ENCODE assay signal across 8 mouse cellular contexts in genomic region chr13:23506351-23506750, GRCm38 (mm10). TPM values are rescaled to one million over a fixed set of nuclear protein-coding genes. Genes with fewer than 3 reads are reported as not detected.
DNase-seq lines count a peak whose midpoint lies in the region; ATAC-seq lines count a peak whose summit lies in the region.
"Had no signal": no experiment of that assay in that cellular context is flagged by ENCODE, and none has a peak within 500 bp of the region (broad histone marks: within the 10 kb centered on the region; RNA-seq: fewer than 3 reads in every experiment).

No protein-coding gene starts in this region.

- peak overlapping the region; percentile 35 for H3K4me2 ChIP-seq in hindbrain, embryonic 16.5 days (ENCODE audit: low read length)
- H3K4me2 ChIP-seq in stomach, embryonic 15.5 days, result peak overlapping the region; percentile 48

- no peak overlapping the region for H3K4me3 ChIP-seq in hindbrain, embryonic 16.5 days (ENCODE audit: low read length)
- H3K4me3 ChIP-seq in stomach, embryonic 15.5 days (replicated peaks), result 0 out of 2 replicates have a peak overlapping the region, but pooled peaks have one; percentile 23

- peak; percentile 69 for DNase-seq in 3134 (ENCODE audit: extremely low read depth, insufficient read length, low spot score)
- peak; percentile 84 for DNase-seq in 3T3-L1 (ENCODE audit: low read depth, low spot score)
- DNase-seq in embryo, embryonic 10.5 days (ENCODE audit: low spot score), result peak; percentile 89
- DNase-seq in lung, postnatal 4 days, result peak; percentile 37 to 67
- no peak for DNase-seq in layer of hippocampus, postnatal 36 days

- peaks cover 3% of the 10 kb centered on the region for H3K4me1 ChIP-seq in hindbrain, embryonic 16.5 days (ENCODE audit: control insufficient read depth, insufficient read depth, low read depth, low read length)
- peaks cover 7% of the 10 kb centered on the region for H3K4me1 ChIP-seq in stomach, embryonic 15.5 days

- no peak overlapping the region for H3K9ac ChIP-seq in hindbrain, embryonic 16.5 days (ENCODE audit: low read depth, low read length)
- H3K9ac ChIP-seq in stomach, embryonic 15.5 days, result no peak overlapping the region

- H3K36me3 ChIP-seq in hindbrain, embryonic 16.5 days (ENCODE audit: control insufficient read depth, insufficient read depth, low read length), result no peaks in the 10 kb centered on the region
- no peaks in the 10 kb centered on the region for H3K36me3 ChIP-seq in stomach, embryonic 15.5 days

- H3K9me3 ChIP-seq in hindbrain, embryonic 16.5 days (ENCODE audit: control insufficient read depth, low read length), result no peaks in the 10 kb centered on the region
- no peaks in the 10 kb centered on the region for H3K9me3 ChIP-seq in stomach, embryonic 15.5 days

- H3K27ac ChIP-seq in hindbrain, embryonic 16.5 days (ENCODE audit: low read depth, low read length), result no peak overlapping the region
- H3K27ac ChIP-seq in stomach, embryonic 15.5 days, result no peak overlapping the region

- WGBS in hindbrain, embryonic 16.5 days, result 6% methylated on average over 13 of the region's 13 CpGs
- WGBS in stomach, embryonic 15.5 days, result 19% methylated on average over 13 of the region's 13 CpGs

- no peaks in the 10 kb centered on the region for H3K27me3 ChIP-seq in hindbrain, embryonic 16.5 days (replicated peaks; ENCODE audit: control insufficient read depth, insufficient read depth, low read length)
- H3K27me3 ChIP-seq in stomach, embryonic 15.5 days (replicated peaks), result no peaks in the 10 kb centered on the region

- ATAC-seq in hindbrain, embryonic 16.5 days, result no peak
- 0 out of 2 replicates have a peak, but pooled peaks have one; percentile 44 for ATAC-seq in stomach, embryonic 15.5 days (ENCODE audit: insufficient read depth, low FRiP score, low read depth)

RNA-seq across cellular contexts. Expression of gene Btn2a2, which starts 17.7 kb away (rescaled TPM):
- polyA plus RNA-seq in hindbrain, embryonic 16.5 days (2015; fragmentation: Nextera tagmentation; extraction: Ambion mirVana), result 0.14 TPM in 1 of 2 replicates, not detected in the other
- polyA plus RNA-seq in stomach, embryonic 15.5 days (2015; fragmentation: Nextera tagmentation; extraction: Ambion mirVana), result 0.08 and 0.15 TPM in 2 replicates
- under 1 TPM; 0.51 to 0.80 TPM for total RNA-seq in layer of hippocampus, postnatal 36 days (2021)
- polyA plus RNA-seq: gonadal fat pad, adult 2 months had no signal

RNA-seq across cellular contexts. Expression of gene Hist1h4h, which starts 24.5 kb away (rescaled TPM):
- polyA plus RNA-seq in hindbrain, embryonic 16.5 days (2015; fragmentation: Nextera tagmentation; extraction: Ambion mirVana), result 2.6 and 2.7 TPM in 2 replicates
- 6.1 and 7.3 TPM in 2 replicates for polyA plus RNA-seq in stomach, embryonic 15.5 days (2015; fragmentation: Nextera tagmentation; extraction: Ambion mirVana)
- total RNA-seq in layer of hippocampus, postnatal 36 days (2021), result 100 to 1,000 TPM; 363 to 377 TPM

RNA-seq across cellular contexts. Expression of gene Hist1h2af, which starts 27.4 kb away (rescaled TPM):
- not detected in 2 replicates for polyA plus RNA-seq in hindbrain, embryonic 16.5 days (2015; fragmentation: Nextera tagmentation; extraction: Ambion mirVana)
- 4.1 and 13.0 TPM in 2 replicates for polyA plus RNA-seq in stomach, embryonic 15.5 days (2015; fragmentation: Nextera tagmentation; extraction: Ambion mirVana)
- 10 to 100 TPM; 12.2 to 14.4 TPM for total RNA-seq in layer of hippocampus, postnatal 36 days (2021)

RNA-seq across cellular contexts. Expression of gene Hist1h3g, which starts 28.9 kb away (rescaled TPM):
- 0.66 TPM in 1 of 2 replicates, not detected in the other for polyA plus RNA-seq in hindbrain, embryonic 16.5 days (2015; fragmentation: Nextera tagmentation; extraction: Ambion mirVana)
- polyA plus RNA-seq in stomach, embryonic 15.5 days (2015; fragmentation: Nextera tagmentation; extraction: Ambion mirVana), result 6.5 and 7.3 TPM in 2 replicates
- 1 to 10 TPM; 3.9 to 4.9 TPM for total RNA-seq in layer of hippocampus, postnatal 36 days (2021)

RNA-seq across cellular contexts. Expression of gene Hist1h2bh, which starts 36.8 kb away (rescaled TPM):
- 0.16 and 0.29 TPM in 2 replicates for polyA plus RNA-seq in hindbrain, embryonic 16.5 days (2015; fragmentation: Nextera tagmentation; extraction: Ambion mirVana)
- polyA plus RNA-seq in stomach, embryonic 15.5 days (2015; fragmentation: Nextera tagmentation; extraction: Ambion mirVana), result 1.0 and 1.5 TPM in 2 replicates
- 1 to 10 TPM; 1.1 to 1.2 TPM for total RNA-seq in layer of hippocampus, postnatal 36 days (2021)

Comparison
In these comparisons a context has a peak if more than half of its experiments do, and no peak if none do; other contexts are left out.
1. DNase-seq: peak in 3134 (single experiment), 3T3-L1 (single experiment), embryo, embryonic 10.5 days (single experiment) and lung, postnatal 4 days (2 of 2); none in layer of hippocampus, postnatal 36 days (0 of 2).